Mouse (Mus musculus): ENCODE data around the gene Unc13c.

Gene Unc13c

GRCm38 (mm10) chr9:73625171-73625570 lies 343.6 kb downstream of the Unc13c start:
- in situ Hi-C loops (cut with MboI) = no loop called here

- in situ Hi-C loops (cut with MboI) = no loop called here
These were observed 355.9 kb downstream of the Unc13c start for GRCm38 (mm10) chr9:73612896-73613295.

- in situ Hi-C loops (cut with MboI) = no loop called here
These were observed 364.8 kb downstream of the Unc13c start for GRCm38 (mm10) chr9:73603921-73604320.

GRCm38 (mm10) chr9:73565558-73565957 lies 403.2 kb downstream of the Unc13c start:
- in situ Hi-C loops (cut with MboI) = no loop called here

- in situ Hi-C loops (cut with MboI) = no loop called here
These were observed 408.7 kb downstream of the Unc13c start for GRCm38 (mm10) chr9:73560037-73560436.

- in situ Hi-C loops (cut with MboI) = no loop called here
These were observed 411.0 kb downstream of the Unc13c start for GRCm38 (mm10) chr9:73557805-73558204.

GRCm38 (mm10) chr9:73555354-73555753 lies 413.4 kb downstream of the Unc13c start:
- in situ Hi-C loops (cut with MboI) = no loop called here

GRCm38 (mm10) chr9:73472568-73472967 lies 496.2 kb downstream of the Unc13c start:
- in situ Hi-C loops (cut with MboI) = no loop called here

- in situ Hi-C loops (cut with MboI) = no loop called here
These were observed 506.7 kb downstream of the Unc13c start for GRCm38 (mm10) chr9:73462027-73462426.

GRCm38 (mm10) chr9:73450009-73450408 lies 518.8 kb downstream of the Unc13c start:
- in situ Hi-C loops (cut with MboI) = no loop called here

- in situ Hi-C loops (cut with MboI) = no loop called here
These were observed 519.5 kb downstream of the Unc13c start for GRCm38 (mm10) chr9:73449216-73449615.

GRCm38 (mm10) chr9:73431925-73432324 lies 536.8 kb downstream of the Unc13c start:
- in situ Hi-C loops (cut with MboI) = no loop called here
